Mouse (Mus musculus) CH12.LX (cell line): Measurements from ENCODE around the gene Gm14569. TPM values are rescaled to one million over a fixed set of nuclear protein-coding genes. Genes with fewer than 3 reads are reported as not detected.
A peak's percentile ranks its signal among the peaks of the same experiment; 100 is the strongest.

Experiments
- DNase-seq: peaks from one replicate; pipeline ENCODE4 v3.0.0-alpha.2; 2013; ENCODE audit errors: extremely low read depth
- H3K27ac ChIP-seq: 2 replicates; pipeline ENCODE4 v1.5.1; 2012; ENCODE audit warnings: low read depth, mild to moderate bottlenecking, control low read depth, moderate library complexity; ENCODE audit not compliant: insufficient read depth
- H3K27me3 ChIP-seq: replicated peaks from 2 replicates; pipeline ENCODE3; 2012; ENCODE audit warnings: inconsistent platforms
- H3K36me3 ChIP-seq, 2 experiments: replicated peaks in 1 of 2; 2 replicates each; pipeline versions ENCODE3 to v1.6.1; 2012; ENCODE audit warnings: inconsistent platforms in 1 of 2, low read length in 1 of 2, mild to moderate bottlenecking in 1 of 2, mixed read lengths in 1 of 2, moderate library complexity in 1 of 2; ENCODE audit not compliant: control insufficient read depth in 1 of 2, insufficient read depth in 1 of 2
- H3K4me1 ChIP-seq, 2 experiments: 2 replicates each; pipeline ENCODE4 v1.6.1; 2012; ENCODE audit warnings: inconsistent platforms in 1 of 2, moderate library complexity in 1 of 2; ENCODE audit not compliant: insufficient read depth in 2 of 2, control insufficient read depth in 1 of 2
- H3K4me2 ChIP-seq: 2 replicates; pipeline ENCODE4 v1.6.1; 2012; ENCODE audit warnings: low read depth, mild to moderate bottlenecking, control low read depth; ENCODE audit not compliant: poor library complexity, insufficient read depth, severe bottlenecking
- H3K4me3 ChIP-seq, 3 experiments: fragments of 150-350 bp in 1 of 3; sonication (generic) in 1 of 3; replicated peaks in 1 of 3; 2 replicates each; pipeline versions ENCODE3 to v1.5.1; 2011 to 2012; ENCODE audit warnings: low read depth in 2 of 3, low read length in 2 of 3, mild to moderate bottlenecking in 2 of 3, moderate library complexity in 2 of 3, control low read depth in 1 of 3, improper control_type of control experiment in 1 of 3, inconsistent platforms in 1 of 3, mixed read lengths in 1 of 3; ENCODE audit not compliant: poor library complexity in 1 of 3
- H3K79me2 ChIP-seq: replicated peaks from 2 replicates; pipeline ENCODE4 v1.6.1; 2012; ENCODE audit warnings: mild to moderate bottlenecking, moderate library complexity; ENCODE audit not compliant: control insufficient read depth, poor library complexity, insufficient read depth, severe bottlenecking; ENCODE audit errors: extremely low read depth
- H3K9ac ChIP-seq: 2 replicates; pipeline ENCODE4 v1.6.1; 2012; ENCODE audit warnings: low read depth, mild to moderate bottlenecking, control low read depth, moderate library complexity; ENCODE audit not compliant: insufficient read depth
- H3K9me3 ChIP-seq: replicated peaks from 2 replicates; pipeline ENCODE3; 2012; ENCODE audit warnings: low read length, inconsistent platforms, mixed read lengths
- BHLHE40 ChIP-seq: IDR thresholded peaks from 2 replicates; pipeline ENCODE4 v1.6.1; 2011; ENCODE audit warnings: mild to moderate bottlenecking, low read depth, low read length, improper control_type of control experiment
- CHD2 ChIP-seq: IDR thresholded peaks from 2 replicates; pipeline ENCODE4 v1.6.1; 2011; ENCODE audit warnings: low read length, improper control_type of control experiment
- CTCF ChIP-seq, 2 experiments: IDR thresholded peaks in 1 of 2; conservative IDR thresholded peaks in 1 of 2; 2 replicates each; pipeline ENCODE4 v1.5.1; 2011 to 2012; ENCODE audit warnings: low read depth in 2 of 2, low read length in 2 of 2, improper control_type of control experiment in 1 of 2, inconsistent platforms in 1 of 2, mild to moderate bottlenecking in 1 of 2, moderate library complexity in 1 of 2
- E2F4 ChIP-seq: IDR thresholded peaks from 2 replicates; pipeline ENCODE4 v1.6.1; 2011; ENCODE audit warnings: low read depth, low read length, improper control_type of control experiment; ENCODE audit not compliant: insufficient replicate concordance
- ELF1 ChIP-seq: IDR thresholded peaks from 2 replicates; pipeline ENCODE4 v1.6.1; 2014; ENCODE audit warnings: low read depth, mild to moderate bottlenecking, inconsistent platforms, low read length, improper control_type of control experiment
- EP300 ChIP-seq: IDR thresholded peaks from 2 replicates; pipeline ENCODE4 v1.6.1; 2011; ENCODE audit warnings: low read length, improper control_type of control experiment
- GABPA ChIP-seq: IDR thresholded peaks from 2 replicates; pipeline ENCODE4 v1.6.1; 2012; ENCODE audit warnings: low read depth, low read length, improper control_type of control experiment, inconsistent platforms; ENCODE audit not compliant: insufficient replicate concordance
- HCFC1 ChIP-seq: IDR thresholded peaks from 2 replicates; pipeline ENCODE4 v1.6.1; 2012; ENCODE audit warnings: low read depth, mild to moderate bottlenecking, inconsistent platforms, low read length, improper control_type of control experiment
- IRF4 ChIP-seq: IDR thresholded peaks from 2 replicates; pipeline ENCODE4 v1.6.1; 2014; ENCODE audit warnings: low read depth, mild to moderate bottlenecking, inconsistent platforms, low read length, improper control_type of control experiment
- JUN ChIP-seq: IDR thresholded peaks from 2 replicates; pipeline ENCODE4 v1.6.1; 2011; ENCODE audit warnings: low read depth, mild to moderate bottlenecking, low read length, improper control_type of control experiment, moderate library complexity; ENCODE audit not compliant: insufficient read depth
- JUND ChIP-seq: conservative IDR thresholded peaks from 2 replicates; pipeline ENCODE4 v1.6.1; 2011; ENCODE audit warnings: low read depth, low read length, improper control_type of control experiment
- MAFK ChIP-seq: IDR thresholded peaks from 2 replicates; pipeline ENCODE4 v1.6.1; 2011; ENCODE audit warnings: low read length, improper control_type of control experiment; ENCODE audit not compliant: insufficient replicate concordance
- MAZ ChIP-seq: IDR thresholded peaks from 2 replicates; pipeline ENCODE4 v1.6.1; 2012; ENCODE audit warnings: low read depth, mild to moderate bottlenecking, inconsistent platforms, low read length, improper control_type of control experiment, moderate library complexity
- NELFE ChIP-seq: IDR thresholded peaks from 2 replicates; pipeline ENCODE4 v1.6.1; 2011; ENCODE audit warnings: low read depth, low read length, improper control_type of control experiment
- NRF1 ChIP-seq: IDR thresholded peaks from 2 replicates; pipeline ENCODE4 v1.6.1; 2014; ENCODE audit warnings: low read depth, mild to moderate bottlenecking, inconsistent platforms, low read length, improper control_type of control experiment, moderate library complexity
- POLR2A ChIP-seq: IDR thresholded peaks from 2 replicates; pipeline ENCODE4 v1.6.1; 2011; ENCODE audit warnings: low read depth, mild to moderate bottlenecking, improper control_type of control experiment, low read length
- POLR2AphosphoS2 ChIP-seq: IDR thresholded peaks from 2 replicates; pipeline ENCODE4 v1.6.1; 2011; ENCODE audit warnings: low read depth, low read length, improper control_type of control experiment
- RAD21 ChIP-seq: IDR thresholded peaks from 2 replicates; pipeline ENCODE4 v1.6.1; 2011; ENCODE audit warnings: low read depth, mild to moderate bottlenecking, low read length, improper control_type of control experiment, moderate library complexity
- SIN3A ChIP-seq: IDR thresholded peaks from 2 replicates; pipeline ENCODE4 v1.6.1; 2012; ENCODE audit warnings: low read length, improper control_type of control experiment, inconsistent platforms
- SMC3 ChIP-seq: IDR thresholded peaks from 2 replicates; pipeline ENCODE4 v1.6.1; 2011; ENCODE audit warnings: low read depth, low read length, improper control_type of control experiment
- TBP ChIP-seq: conservative IDR thresholded peaks from 2 replicates; pipeline ENCODE4 v1.6.1; 2011; ENCODE audit warnings: low read depth, low read length, improper control_type of control experiment
- TCF12 ChIP-seq: IDR thresholded peaks from 2 replicates; pipeline ENCODE4 v1.6.1; 2014; ENCODE audit warnings: low read depth, mild to moderate bottlenecking, inconsistent platforms, low read length, improper control_type of control experiment
- UBTF ChIP-seq: IDR thresholded peaks from 2 replicates; pipeline ENCODE4 v1.6.1; 2012; ENCODE audit warnings: low read depth, mild to moderate bottlenecking, inconsistent platforms, low read length, improper control_type of control experiment, moderate library complexity
- USF1 ChIP-seq: IDR thresholded peaks from 2 replicates; pipeline ENCODE4 v1.6.1; 2014; ENCODE audit warnings: low read depth, mild to moderate bottlenecking, inconsistent platforms, low read length, improper control_type of control experiment
- ZC3H11A ChIP-seq: IDR thresholded peaks from 2 replicates; pipeline ENCODE4 v1.6.1; 2012; ENCODE audit warnings: low read depth, mild to moderate bottlenecking, inconsistent platforms, low read length, improper control_type of control experiment
- ZMIZ1 ChIP-seq: IDR thresholded peaks from 2 replicates; pipeline ENCODE4 v1.6.1; 2012; ENCODE audit warnings: low read depth, mild to moderate bottlenecking, inconsistent platforms, low read length, improper control_type of control experiment
- ZNF384 ChIP-seq: IDR thresholded peaks from 2 replicates; pipeline ENCODE4 v1.6.1; 2012; ENCODE audit warnings: low read depth, low read length, improper control_type of control experiment, inconsistent platforms
- dilution Hi-C: fragments of 300-500 bp; cut with MboI; formaldehyde crosslinking; loops from 2 replicates; pipeline ENCODE4 v1.14.3; 2020; ENCODE audit warnings: low sequenced_read_pairs; ENCODE audit not compliant: extremely low pct_unique_long_range_greater_than_20kb, extremely low pct_ligation_motif_present
- in situ Hi-C: fragments of 300-500 bp; cut with MboI; formaldehyde crosslinking; loops from 3 replicates; pipeline ENCODE4 v1.14.3; 2019; ENCODE audit warnings: low sequenced_read_pairs, low pct_ligation_motif_present, low pct_unique_long_range_greater_than_20kb, mixed read lengths
- polyA plus RNA-seq: library from polyadenylated mRNA; unstranded; fragments of >175 nt; gene quantifications from 2 replicates; pipeline ENCODE4 v1.2.1, GENCODE M21; 2012; ENCODE audit warnings: low read depth; ENCODE audit not compliant: insufficient read length
- total RNA-seq, 2 experiments: library from RNA; depleted of rRNA; stranded (reverse); fragments of 300-350 nt in 1 of 2; fragments of >200 nt in 1 of 2; gene quantifications; 2 replicates each; pipeline ENCODE4 v1.2.3; 2012 to 2014

Gene Gm14569
- total RNA-seq (2012; rRNA removed): not detected in 2 replicates
- total RNA-seq (2014; rRNA removed): not detected in 2 replicates
- polyA plus RNA-seq: not detected in 2 replicates

GRCm38 (mm10) chrX:36491730-36492129 lies at the start of gene Gm14569:
Gene Gm14569, minus strand, starts transcription at chrX:36491830.
- Histone ChIP-seq H3K79me2 (no peaks in the 10 kb centered on the region), H3K36me3 (no peaks in the 10 kb centered on the region), H3K9me3 (no peaks in the 10 kb centered on the region), H3K4me3 (no peak within 1 kb of the TSS), H3K27me3 (no peaks in the 10 kb centered on the region), H3K9ac (no peak within 1 kb of the TSS), H3K4me2 (no peak within 1 kb of the TSS), H3K4me1 (no peaks in the 10 kb centered on the region), H3K27ac (no peak within 1 kb of the TSS)
- in situ Hi-C loops (no loop called here), dilution Hi-C loops (no loop called here)
- TF ChIP-seq TBP (no peak), MAFK (no peak), TCF12 (no peak), JUN (no peak), POLR2A (no peak), ELF1 (no peak), MAZ (no peak), BHLHE40 (no peak), GABPA (no peak), SIN3A (no peak), JUND (no peak), ZNF384 (no peak), NELFE (no peak), NRF1 (no peak), CHD2 (no peak), USF1 (no peak), ZMIZ1 (no peak), UBTF (no peak), E2F4 (no peak), POLR2AphosphoS2 (no peak)
- DNase-seq: no peak

DNA sequence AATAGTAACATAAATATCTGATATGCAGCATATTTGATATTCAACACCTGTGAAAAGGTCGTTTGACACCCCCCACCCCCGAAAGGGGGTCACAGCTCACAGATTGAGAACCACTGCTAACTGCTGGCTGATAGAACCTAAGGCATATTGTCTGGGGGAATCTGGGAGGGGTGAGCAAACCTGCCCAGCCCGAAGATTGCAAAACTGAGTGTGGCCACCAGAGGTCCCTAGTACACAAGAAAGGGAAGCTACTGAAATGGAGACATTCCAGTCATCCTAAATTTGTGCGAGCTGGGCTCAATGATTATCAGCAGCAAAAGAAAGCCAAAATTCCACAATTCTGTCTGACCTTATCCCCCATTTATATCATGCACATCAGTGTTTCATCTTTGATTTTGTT lies 42.9 kb upstream of the Gm14569 start:
- DNase-seq: peak; percentile 52
- in situ Hi-C loops (no loop called here), dilution Hi-C loops (no loop called here)

More for the DNA sequence above, 42.9 kb upstream of the Gm14569 start:
- Histone ChIP-seq H3K27me3 (no peaks in the 10 kb centered on the region), H3K27ac (no peak overlapping the region), H3K9me3 (no peaks in the 10 kb centered on the region), H3K4me3 (no peak overlapping the region), H3K4me2 (no peak overlapping the region), H3K79me2 (no peaks in the 10 kb centered on the region), H3K9ac (no peak overlapping the region), H3K4me1 (no peaks in the 10 kb centered on the region), H3K36me3 (no peaks in the 10 kb centered on the region)
- no peak for TF ChIP-seq JUN
- TF ChIP-seq MAFK: no peak
- TF ChIP-seq SMC3: peak; percentile 74
- TF ChIP-seq RAD21: peak; percentile 76
- no peak for TF ChIP-seq NRF1
- TF ChIP-seq IRF4: no peak
- TF ChIP-seq EP300: no peak
- peak; percentile 29 to 81; a peak in 3 of 4 replicates for TF ChIP-seq CTCF (conservative IDR thresholded peaks at IDR 0.05 in 1 of 2, IDR thresholded peaks at IDR 0.05 in 1 of 2; ENCODE audit: low read depth in 2 of 2, low read length in 2 of 2)
- no peak for TF ChIP-seq ZC3H11A
- TF ChIP-seq HCFC1: no peak
